Comparison of ENCODE assay signal across 19 mouse cellular contexts in genomic region chr9:64088346-64088745, GRCm38 (mm10). TPM values are rescaled to one million over a fixed set of nuclear protein-coding genes. Genes with fewer than 3 reads are reported as not detected.
DNase-seq lines count a peak whose midpoint lies in the region; ATAC-seq and TF ChIP-seq lines count a peak whose summit lies in the region.
"Had no signal": no experiment of that assay in that cellular context is flagged by ENCODE, and none has a peak within 500 bp of the region (broad histone marks: within the 10 kb centered on the region; RNA-seq: fewer than 3 reads in every experiment).

No protein-coding gene starts in this region.

- TF ChIP-seq CTCF in lung, adult 2 months (IDR thresholded peaks at IDR 0.05; ENCODE audit: insufficient read depth, low read length): no peak
- no peak for TF ChIP-seq CTCF in stomach, postnatal 0 days (IDR thresholded peaks at IDR 0.05; ENCODE audit: low read depth)

- 87% methylated on average over 7 of the region's 7 CpGs for WGBS in heart, embryonic 10.5 days
- 78% methylated on average over 7 of the region's 7 CpGs for WGBS in lung, embryonic 15.5 days
- WGBS in lung, adult 2 months: 67% methylated on average over 7 of the region's 7 CpGs
- 90% methylated on average over 7 of the region's 7 CpGs for WGBS in limb, embryonic 10.5 days
- whole genome bisulfite sequencing in stomach, postnatal 0 days: 91% methylated on average over 7 of the region's 7 CpGs

- no peak for TF ChIP-seq EP300 in stomach, postnatal 0 days (optimal IDR thresholded peaks at IDR 0.05)

- no peak overlapping the region for H3K9ac ChIP-seq in lung, embryonic 15.5 days
- H3K9ac ChIP-seq in stomach, postnatal 0 days (ENCODE audit: low read length): no peak overlapping the region
- H3K9ac ChIP-seq: embryonic facial prominence, embryonic 15.5 days; hindbrain, embryonic 13.5 days; neural tube, embryonic 15.5 days had no signal

- no peak for ATAC-seq in lung, embryonic 15.5 days (ENCODE audit: borderline replicate concordance, extremely low read depth, low FRiP score, low TSS enrichment)
- no peak for ATAC-seq in stomach, postnatal 0 days (ENCODE audit: low FRiP score, low TSS enrichment)

- no peaks in the 10 kb centered on the region for H3K36me3 ChIP-seq in heart, embryonic 10.5 days
- H3K36me3 ChIP-seq in lung, embryonic 15.5 days: no peaks in the 10 kb centered on the region
- no peaks in the 10 kb centered on the region for H3K36me3 ChIP-seq in limb, embryonic 10.5 days
- no peaks in the 10 kb centered on the region for H3K36me3 ChIP-seq in stomach, postnatal 0 days (ENCODE audit: control insufficient read depth, insufficient read depth, low read length)
- H3K36me3 ChIP-seq: embryonic facial prominence, embryonic 15.5 days; hindbrain, embryonic 13.5 days; neural tube, embryonic 15.5 days had no signal

- no peak for DNase-seq in heart, embryonic 10.5 days (ENCODE audit: low spot score)
- DNase-seq in heart, adult 8-10 months (ENCODE audit: low spot score): no peak
- no peak for DNase-seq in lung, adult 2 months
- no peak for DNase-seq in limb, embryonic 10.5 days (ENCODE audit: low spot score)
- DNase-seq in stomach, postnatal 0 days (ENCODE audit: low spot score): no peak
- DNase-seq in urinary bladder, postnatal 4 days (ENCODE audit: low spot score in 2 of 2): no peak
- DNase-seq: adrenal gland, adult 8-10 months; retina, postnatal 1 day; thymus, postnatal 36 days had no signal

- no peak overlapping the region for H3K4me2 ChIP-seq in lung, embryonic 15.5 days
- H3K4me2 ChIP-seq in stomach, postnatal 0 days (replicated peaks; ENCODE audit: low read depth): no peak overlapping the region
- H3K4me2 ChIP-seq: embryonic facial prominence, embryonic 15.5 days; hindbrain, embryonic 13.5 days; midbrain, embryonic 11.5 days; neural tube, embryonic 15.5 days had no signal

- H3K4me1 ChIP-seq in heart, embryonic 10.5 days: peaks cover 57% of the 10 kb centered on the region
- H3K4me1 ChIP-seq in lung, embryonic 15.5 days: peaks cover 58% of the 10 kb centered on the region
- H3K4me1 ChIP-seq in lung, adult 2 months (ENCODE audit: control insufficient read depth, insufficient read depth, low read length): peaks cover 30% of the 10 kb centered on the region
- H3K4me1 ChIP-seq in limb, embryonic 10.5 days: peaks cover 36% of the 10 kb centered on the region
- peaks cover 11% of the 10 kb centered on the region; the same call in 1 of the 2 replicates for H3K4me1 ChIP-seq in stomach, postnatal 0 days (replicated peaks; ENCODE audit: control insufficient read depth, insufficient read depth)

- no peak for TF ChIP-seq POLR2A in lung, adult 2 months (IDR thresholded peaks at IDR 0.05; ENCODE audit: borderline replicate concordance, extremely low read depth, low read depth, low read length)

- H3K27ac ChIP-seq in heart, embryonic 10.5 days: peak overlapping the region; percentile 95
- peak overlapping the region; percentile 87 for H3K27ac ChIP-seq in lung, embryonic 15.5 days
- H3K27ac ChIP-seq in limb, embryonic 10.5 days: peak overlapping the region; percentile 32; the same call in 1 of the 2 replicates
- peak overlapping the region; percentile 70; the same call in 1 of the 2 replicates for H3K27ac ChIP-seq in stomach, postnatal 0 days (replicated peaks)
- H3K27ac ChIP-seq: hindbrain, embryonic 13.5 days had no signal

- H3K9me3 ChIP-seq in heart, embryonic 10.5 days: no peaks in the 10 kb centered on the region
- H3K9me3 ChIP-seq in lung, embryonic 15.5 days: no peaks in the 10 kb centered on the region
- H3K9me3 ChIP-seq in limb, embryonic 10.5 days (replicated peaks): no peaks in the 10 kb centered on the region
- no peaks in the 10 kb centered on the region for H3K9me3 ChIP-seq in stomach, postnatal 0 days (ENCODE audit: control insufficient read depth, low read length)
- H3K9me3 ChIP-seq: embryonic facial prominence, embryonic 15.5 days; hindbrain, embryonic 13.5 days; neural tube, embryonic 15.5 days had no signal

- H3K4me3 ChIP-seq in heart, embryonic 10.5 days: no peak overlapping the region
- H3K4me3 ChIP-seq in lung, embryonic 15.5 days: no peak overlapping the region
- no peak overlapping the region for H3K4me3 ChIP-seq in lung, adult 2 months (replicated peaks; ENCODE audit: extremely low read depth, low read depth, low read length)
- H3K4me3 ChIP-seq in limb, embryonic 10.5 days: no peak overlapping the region
- H3K4me3 ChIP-seq in stomach, postnatal 0 days (ENCODE audit: low read depth, low read length): no peak overlapping the region
- H3K4me3 ChIP-seq: embryonic facial prominence, embryonic 15.5 days; hindbrain, embryonic 13.5 days; neural tube, embryonic 15.5 days had no signal

- H3K27me3 ChIP-seq in heart, embryonic 10.5 days (ENCODE audit: insufficient read depth, poor library complexity, severe bottlenecking): no peaks in the 10 kb centered on the region
- no peaks in the 10 kb centered on the region for H3K27me3 ChIP-seq in lung, embryonic 15.5 days
- H3K27me3 ChIP-seq in limb, embryonic 10.5 days (ENCODE audit: low read depth, poor library complexity, severe bottlenecking): peaks cover 12% of the 10 kb centered on the region
- H3K27me3 ChIP-seq in stomach, postnatal 0 days (ENCODE audit: control insufficient read depth, insufficient read depth, low read length): no peaks in the 10 kb centered on the region
- H3K27me3 ChIP-seq: embryonic facial prominence, embryonic 15.5 days had no signal

RNA-seq across cellular contexts. Expression of gene Lctl, which starts 28.6 kb away (rescaled TPM):
- not detected in 2 replicates for polyA plus RNA-seq in heart, embryonic 10.5 days (2016; fragmentation: Nextera tagmentation; extraction: Ambion mirVana)
- under 1 TPM in 2 of 4 experiments, not detected in 2; 0.68 to 0.75 TPM for total RNA-seq in heart, adult 8-10 months (2022)
- not detected in 2 replicates for polyA plus RNA-seq in lung, embryonic 15.5 days (2015; fragmentation: Nextera tagmentation; extraction: Ambion mirVana)
- polyA plus RNA-seq in lung, adult 2 months (2012; rRNA removed): 2.9 TPM in 2 replicates
- polyA plus RNA-seq in limb, embryonic 10.5 days (2016; fragmentation: Nextera tagmentation; extraction: Ambion mirVana): not detected in 2 replicates
- 0.13 and 0.17 TPM in 2 replicates for polyA plus RNA-seq in stomach, postnatal 0 days (2015; fragmentation: Nextera tagmentation; extraction: Ambion mirVana)
- total RNA-seq: layer of hippocampus, postnatal 25 days; left cerebral cortex, postnatal 25 days had no signal
- polyA plus RNA-seq: forebrain, embryonic 11.5 days; liver, embryonic 16.5 days; midbrain, embryonic 11.5 days; neural tube, embryonic 15.5 days; stomach, embryonic 14.5 days had no signal

Comparison
In these comparisons a context has a peak if more than half of its experiments do, and no peak if none do; other contexts are left out.
1. H3K27ac ChIP-seq: peak in every context shown above with its lines; median percentile 95 in heart, embryonic 10.5 days; 87 in lung, embryonic 15.5 days; 70 in stomach, postnatal 0 days; 32 in limb, embryonic 10.5 days.